Mouse (Mus musculus): ENCODE data around the gene Hebp1. TPM values are rescaled to one million over a fixed set of nuclear protein-coding genes. Genes with fewer than 3 reads are reported as not detected.

The Hebp1 gene
- polyA plus RNA-seq, 1 experiment from 2014 or later = 3.3 TPM

DNA sequence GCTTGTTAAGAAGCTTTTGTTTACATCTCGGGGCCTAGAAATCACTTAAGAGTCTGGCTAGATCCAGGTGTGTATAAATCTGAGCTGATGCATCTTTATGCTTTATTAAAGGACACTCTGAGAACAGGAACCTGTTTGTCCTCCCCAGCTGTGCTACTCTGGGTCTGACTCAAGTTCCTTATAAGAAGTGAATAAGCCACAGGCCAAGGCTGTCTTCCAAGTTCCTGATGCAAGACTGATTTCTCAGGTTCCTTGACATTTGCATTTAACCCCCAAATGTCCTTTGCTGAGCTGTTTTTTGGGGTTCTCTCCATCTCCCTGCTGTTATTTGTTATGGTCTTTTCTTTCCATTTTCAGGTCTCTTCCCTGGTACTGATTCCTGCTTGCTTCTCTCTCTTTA lies 5.9 kb downstream of the Hebp1 start:
- Histone ChIP-seq H3K27me3 (ENCODE audit: control insufficient read depth, insufficient read depth, low read length) (no peaks in the 10 kb centered on the region), H3K9me3 (ENCODE audit: control insufficient read depth, low read length) (0 out of 2 replicates have a peak, but pooled peaks cover 3% of the 10 kb centered on the region), H3K36me3 (replicated peaks; ENCODE audit: control insufficient read depth, insufficient read depth) (no peaks in the 10 kb centered on the region), H3K9ac (no peak overlapping the region), H3K4me1 (replicated peaks; ENCODE audit: control insufficient read depth, insufficient read depth, low read length) (peaks cover 4% of the 10 kb centered on the region; the same call in 1 of the 2 replicates), H3K27ac (no peak overlapping the region), H3K4me2 (replicated peaks) (no peak overlapping the region), H3K4me3 (replicated peaks; ENCODE audit: low read length) (no peak overlapping the region)
- no peak for DNase-seq (ENCODE audit: low spot score)
- no peak for ATAC-seq (ENCODE audit: low FRiP score)
- WGBS = 81% methylated on average over 1 of the region's 1 CpGs

- DNase-seq (ENCODE audit: low spot score) (no peak), ATAC-seq (ENCODE audit: low FRiP score) (no peak)
- Histone ChIP-seq H3K9ac (no peak overlapping the region), H3K4me2 (replicated peaks) (no peak overlapping the region), H3K27me3 (ENCODE audit: control insufficient read depth, insufficient read depth, low read length) (no peaks in the 10 kb centered on the region), H3K4me3 (replicated peaks; ENCODE audit: low read length) (no peak overlapping the region), H3K27ac (no peak overlapping the region), H3K9me3 (ENCODE audit: control insufficient read depth, low read length) (0 out of 2 replicates have a peak, but pooled peaks cover 3% of the 10 kb centered on the region), H3K4me1 (replicated peaks; ENCODE audit: control insufficient read depth, insufficient read depth, low read length) (peaks cover 4% of the 10 kb centered on the region; the same call in 1 of the 2 replicates), H3K36me3 (replicated peaks; ENCODE audit: control insufficient read depth, insufficient read depth) (no peaks in the 10 kb centered on the region)
- WGBS = 39% methylated on average over 6 of the region's 6 CpGs
Measured at GRCm38 (mm10) chr6:135190122-135190521, 7.7 kb downstream of the Hebp1 start.

- Histone ChIP-seq H3K27me3 (ENCODE audit: control insufficient read depth, insufficient read depth, low read length) (no peaks in the 10 kb centered on the region), H3K9ac (no peak overlapping the region), H3K27ac (no peak overlapping the region), H3K36me3 (replicated peaks; ENCODE audit: control insufficient read depth, insufficient read depth) (no peaks in the 10 kb centered on the region), H3K4me3 (replicated peaks; ENCODE audit: low read length) (no peak overlapping the region), H3K4me2 (replicated peaks) (no peak overlapping the region), H3K4me1 (replicated peaks; ENCODE audit: control insufficient read depth, insufficient read depth, low read length) (peaks cover 1% of the 10 kb centered on the region; the same call in 1 of the 2 replicates), H3K9me3 (ENCODE audit: control insufficient read depth, low read length) (0 out of 2 replicates have a peak, but pooled peaks cover 3% of the 10 kb centered on the region)
- DNase-seq (ENCODE audit: low spot score) (no peak), ATAC-seq (ENCODE audit: low FRiP score) (no peak)
- WGBS = 79% methylated on average over 4 of the region's 4 CpGs
Measured at GRCm38 (mm10) chr6:135188629-135189028, 9.2 kb downstream of the Hebp1 start.

DNA sequence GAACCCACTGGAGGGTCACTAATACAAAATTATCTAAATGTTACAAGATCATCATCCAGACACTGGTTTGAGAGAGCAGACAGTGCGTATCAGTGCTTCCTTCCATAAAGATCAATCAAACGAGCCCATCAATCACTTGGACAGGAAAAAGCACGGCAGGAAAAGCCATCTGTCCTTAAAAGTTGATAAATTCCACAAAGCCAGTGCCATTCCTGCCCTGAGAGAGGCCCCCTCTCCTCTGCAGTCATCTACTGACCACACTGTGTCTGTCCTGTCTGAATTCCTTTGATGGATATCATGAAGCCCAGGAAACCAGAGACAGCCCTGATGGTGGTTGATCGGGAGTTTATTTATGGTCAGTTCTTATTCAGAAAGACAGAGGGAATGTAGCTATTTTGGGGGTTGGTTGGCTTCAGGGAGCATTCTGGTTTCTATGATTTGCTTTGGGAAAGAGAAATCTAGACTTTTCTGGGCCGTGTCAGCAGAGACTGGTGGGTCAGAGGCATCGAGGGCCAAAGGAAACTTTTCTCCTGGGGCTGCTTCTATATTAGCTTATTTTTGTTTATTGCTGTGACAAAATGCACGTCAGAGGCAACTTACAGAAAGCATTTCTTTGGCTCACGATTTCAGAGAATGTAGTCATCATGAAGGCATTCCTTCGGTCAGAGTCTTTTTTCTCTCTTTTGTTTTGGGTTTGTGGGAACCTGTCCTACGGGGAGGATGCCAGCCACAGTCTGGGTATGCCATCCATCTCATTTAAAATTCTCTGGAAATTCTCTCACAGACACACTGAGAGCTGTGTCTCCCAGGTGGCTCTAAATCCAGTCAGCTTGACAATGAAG lies 10.5 kb downstream of the Hebp1 start:
- Histone ChIP-seq H3K4me3 (replicated peaks; ENCODE audit: low read length) (no peak overlapping the region), H3K4me2 (replicated peaks) (no peak overlapping the region), H3K36me3 (replicated peaks; ENCODE audit: control insufficient read depth, insufficient read depth) (no peaks in the 10 kb centered on the region), H3K9ac (no peak overlapping the region), H3K9me3 (ENCODE audit: control insufficient read depth, low read length) (0 out of 2 replicates have a peak, but pooled peaks cover 3% of the 10 kb centered on the region), H3K27ac (no peak overlapping the region), H3K4me1 (replicated peaks; ENCODE audit: control insufficient read depth, insufficient read depth, low read length) (no peaks in the 10 kb centered on the region), H3K27me3 (ENCODE audit: control insufficient read depth, insufficient read depth, low read length) (no peaks in the 10 kb centered on the region)
- ATAC-seq (ENCODE audit: low FRiP score) = no peak
- no peak for DNase-seq (ENCODE audit: low spot score)
- 55% methylated on average over 10 of the region's 10 CpGs for WGBS

GRCm38 (mm10) chr6:135183961-135184360 lies 13.9 kb downstream of the Hebp1 start:
- no peak overlapping the region for H3K9ac ChIP-seq
- H3K4me2 ChIP-seq (replicated peaks) = no peak overlapping the region
- H3K4me3 ChIP-seq (replicated peaks; ENCODE audit: low read length) = no peak overlapping the region
- H3K9me3 ChIP-seq (ENCODE audit: control insufficient read depth, low read length) = 0 out of 2 replicates have a peak, but pooled peaks cover 3% of the 10 kb centered on the region
- H3K27ac ChIP-seq = no peak overlapping the region
- H3K4me1 ChIP-seq (replicated peaks; ENCODE audit: control insufficient read depth, insufficient read depth, low read length) = no peaks in the 10 kb centered on the region
- no peaks in the 10 kb centered on the region for H3K36me3 ChIP-seq (replicated peaks; ENCODE audit: control insufficient read depth, insufficient read depth)
- WGBS = 59% methylated on average over 8 of the region's 8 CpGs
- DNase-seq (ENCODE audit: low spot score) (no peak), ATAC-seq (ENCODE audit: low FRiP score) (no peak)
- H3K27me3 ChIP-seq (ENCODE audit: control insufficient read depth, insufficient read depth, low read length) = no peaks in the 10 kb centered on the region

GRCm38 (mm10) chr6:135182925-135183324 lies 14.9 kb downstream of the Hebp1 start:
- 53% methylated on average over 5 of the region's 5 CpGs for WGBS
- no peaks in the 10 kb centered on the region for H3K36me3 ChIP-seq (replicated peaks; ENCODE audit: control insufficient read depth, insufficient read depth)
- no peak overlapping the region for H3K9ac ChIP-seq
- DNase-seq (ENCODE audit: low spot score) (no peak), ATAC-seq (ENCODE audit: low FRiP score) (no peak)
- no peak overlapping the region for H3K4me2 ChIP-seq (replicated peaks)
- no peaks in the 10 kb centered on the region for H3K4me1 ChIP-seq (replicated peaks; ENCODE audit: control insufficient read depth, insufficient read depth, low read length)
- H3K4me3 ChIP-seq (replicated peaks; ENCODE audit: low read length) = no peak overlapping the region
- no peaks in the 10 kb centered on the region for H3K27me3 ChIP-seq (ENCODE audit: control insufficient read depth, insufficient read depth, low read length)
- no peak overlapping the region for H3K27ac ChIP-seq
- 0 out of 2 replicates have a peak, but pooled peaks cover 3% of the 10 kb centered on the region for H3K9me3 ChIP-seq (ENCODE audit: control insufficient read depth, low read length)

DNA sequence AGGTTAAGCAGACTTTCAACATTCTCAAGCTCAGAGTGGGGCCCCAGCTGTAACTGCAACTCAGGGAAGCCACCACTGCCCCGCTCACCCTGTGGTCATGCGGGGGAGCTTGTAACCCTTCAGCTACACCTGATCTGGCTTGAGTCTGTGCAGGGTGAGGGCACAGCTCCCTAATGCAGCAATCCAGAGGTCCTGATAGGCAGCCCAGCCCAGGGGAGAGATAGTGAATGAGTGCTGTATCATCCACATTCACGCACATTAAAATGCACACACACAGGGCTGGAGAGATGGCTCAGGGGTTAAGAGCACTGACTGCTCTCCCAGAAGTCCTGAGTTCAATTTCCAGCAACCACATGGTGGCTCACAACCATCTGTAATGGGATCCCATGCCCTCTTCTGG lies 19.2 kb downstream of the Hebp1 start:
- no peak for ATAC-seq (ENCODE audit: low FRiP score)
- WGBS = 51% methylated on average over 3 of the region's 3 CpGs
- Histone ChIP-seq H3K4me2 (replicated peaks) (no peak overlapping the region), H3K4me3 (replicated peaks; ENCODE audit: low read length) (no peak overlapping the region), H3K4me1 (replicated peaks; ENCODE audit: control insufficient read depth, insufficient read depth, low read length) (no peaks in the 10 kb centered on the region), H3K9me3 (ENCODE audit: control insufficient read depth, low read length) (no peaks in the 10 kb centered on the region), H3K9ac (no peak overlapping the region), H3K27ac (no peak overlapping the region), H3K27me3 (ENCODE audit: control insufficient read depth, insufficient read depth, low read length) (no peaks in the 10 kb centered on the region), H3K36me3 (replicated peaks; ENCODE audit: control insufficient read depth, insufficient read depth) (no peaks in the 10 kb centered on the region)
- no peak for DNase-seq (ENCODE audit: low spot score)

- DNase-seq (ENCODE audit: low spot score) (no peak), ATAC-seq (ENCODE audit: low FRiP score) (no peak)
- H3K36me3 ChIP-seq (replicated peaks; ENCODE audit: control insufficient read depth, insufficient read depth) = no peaks in the 10 kb centered on the region
- no peak overlapping the region for H3K27ac ChIP-seq
- H3K27me3 ChIP-seq (ENCODE audit: control insufficient read depth, insufficient read depth, low read length) = no peaks in the 10 kb centered on the region
- no peaks in the 10 kb centered on the region for H3K9me3 ChIP-seq (ENCODE audit: control insufficient read depth, low read length)
- H3K9ac ChIP-seq = no peak overlapping the region
- no peaks in the 10 kb centered on the region for H3K4me1 ChIP-seq (replicated peaks; ENCODE audit: control insufficient read depth, insufficient read depth, low read length)
- no peak overlapping the region for H3K4me2 ChIP-seq (replicated peaks)
- no peak overlapping the region for H3K4me3 ChIP-seq (replicated peaks; ENCODE audit: low read length)
Measured at GRCm38 (mm10) chr6:135177271-135177670, 20.6 kb downstream of the Hebp1 start.

- no peaks in the 10 kb centered on the region for H3K9me3 ChIP-seq (ENCODE audit: control insufficient read depth, low read length)
- no peak overlapping the region for H3K27ac ChIP-seq
- 95% methylated on average over 1 of the region's 1 CpGs for WGBS
- ATAC-seq (ENCODE audit: low FRiP score) (no peak), DNase-seq (ENCODE audit: low spot score) (no peak)
- H3K4me3 ChIP-seq (replicated peaks; ENCODE audit: low read length) = no peak overlapping the region
- H3K4me2 ChIP-seq (replicated peaks) = no peak overlapping the region
- H3K9ac ChIP-seq = no peak overlapping the region
- H3K27me3 ChIP-seq (ENCODE audit: control insufficient read depth, insufficient read depth, low read length) = no peaks in the 10 kb centered on the region
- no peaks in the 10 kb centered on the region for H3K36me3 ChIP-seq (replicated peaks; ENCODE audit: control insufficient read depth, insufficient read depth)
- H3K4me1 ChIP-seq (replicated peaks; ENCODE audit: control insufficient read depth, insufficient read depth, low read length) = no peaks in the 10 kb centered on the region
Measured at GRCm38 (mm10) chr6:135175014-135175413, 22.8 kb downstream of the Hebp1 start.
